Mouse (Mus musculus) E14TG2a.4 (cell line): ENCODE measurements around the gene Pfdn6.
A peak's percentile ranks its signal among the peaks of the same experiment; 100 is the strongest.
"Not testable (repeated sequence)": the region's sequence is repeated elsewhere in the genome, so short reads cannot be mapped to it uniquely, and the experiment has no call there.

Source experiments
- H3K27me3 ChIP-seq: 2 replicates; pipeline ENCODE4 v1.6.1; 2014; ENCODE audit warnings: low read length, control low read depth; ENCODE audit not compliant: insufficient read depth
- H3K36me3 ChIP-seq: 2 replicates; pipeline ENCODE4 v1.6.1; 2014; ENCODE audit warnings: low read length, control low read depth; ENCODE audit not compliant: insufficient read depth
- H3K4me1 ChIP-seq: replicated peaks from 2 replicates; pipeline ENCODE4 v1.6.1; 2014; ENCODE audit warnings: low read depth, low read length, control low read depth
- H3K4me3 ChIP-seq: replicated peaks from 2 replicates; pipeline ENCODE4 v1.5.1; 2014; ENCODE audit warnings: mild to moderate bottlenecking, low read length
- H3K9me3 ChIP-seq: 2 replicates; pipeline ENCODE4 v1.6.1; 2014; ENCODE audit warnings: low read length, control low read depth
- CTCF ChIP-seq: conservative IDR thresholded peaks from 2 replicates; pipeline ENCODE4 v1.5.1; 2014; ENCODE audit warnings: low read length
- NANOG ChIP-seq: IDR thresholded peaks from 2 replicates; pipeline ENCODE4 v1.6.1; 2014; ENCODE audit warnings: borderline replicate concordance, low read length, mixed read lengths
- POU5F1 ChIP-seq: IDR thresholded peaks from 2 replicates; pipeline ENCODE4 v1.6.1; 2014; ENCODE audit warnings: low read length, borderline replicate concordance

The Pfdn6 gene

GRCm38 (mm10) chr17:33940206-33940805, at the start of gene Pfdn6, which contains the start of gene Wdr46:
TSS of gene Pfdn6 (minus strand) at chr17:33940343.
TSS of gene Wdr46 (plus strand) at chr17:33940660.
- TF ChIP-seq CTCF = no peak
- TF ChIP-seq NANOG = no peak
- no peak for TF ChIP-seq POU5F1
- Histone ChIP-seq H3K9me3 (no peaks in the 10 kb centered on the region), H3K27me3 (no peaks in the 10 kb centered on the region), H3K36me3 (peaks cover 78% of the 10 kb centered on the region), H3K4me1 (peaks cover 66% of the 10 kb centered on the region), H3K4me3 (peak within 1 kb of the TSS; percentile 99)

GRCm38 (mm10) chr17:33982136-33982535, 42.0 kb upstream of the Pfdn6 start:
- Histone ChIP-seq H3K27me3 (peaks cover 22% of the 10 kb centered on the region), H3K4me3 (peak overlapping the region; percentile 85; the same call in 1 of the 2 replicates), H3K4me1 (peaks cover 51% of the 10 kb centered on the region)
- not testable (repeated sequence) for H3K36me3 ChIP-seq, H3K9me3 ChIP-seq
- peak; percentile 92 for TF ChIP-seq CTCF

GRCm38 (mm10) chr17:33981192-33981909, 41.2 kb upstream of the Pfdn6 start:
- H3K27me3 ChIP-seq = peaks cover 27% of the 10 kb centered on the region

GRCm38 (mm10) chr17:33980181-33981035, 40.3 kb upstream of the Pfdn6 start:
- peak overlapping the region; percentile 85 for H3K4me3 ChIP-seq
- H3K27me3 ChIP-seq = peaks cover 29% of the 10 kb centered on the region
- H3K36me3 ChIP-seq = no peaks in the 10 kb centered on the region
- H3K9me3 ChIP-seq = no peaks in the 10 kb centered on the region
- peaks cover 53% of the 10 kb centered on the region for H3K4me1 ChIP-seq
- TF ChIP-seq CTCF (no peak), NANOG (no peak), POU5F1 (no peak)

More at GRCm38 (mm10) chr17:33981192-33981909, 41.2 kb upstream of the Pfdn6 start:
- H3K36me3 ChIP-seq, H3K9me3 ChIP-seq: not testable (repeated sequence)
- peaks cover 54% of the 10 kb centered on the region for H3K4me1 ChIP-seq
- TF ChIP-seq CTCF = peak; percentile 1; the same call in 1 of the 2 replicates
- H3K4me3 ChIP-seq = peak overlapping the region; percentile 85

GRCm38 (mm10) chr17:33979512-33980050, 39.4 kb upstream of the Pfdn6 start:
- Histone ChIP-seq H3K4me3 (0 out of 2 replicates have a peak overlapping the region, but pooled peaks have one; percentile 85), H3K36me3 (no peaks in the 10 kb centered on the region), H3K4me1 (peaks cover 50% of the 10 kb centered on the region), H3K9me3 (no peaks in the 10 kb centered on the region), H3K27me3 (peaks cover 29% of the 10 kb centered on the region)
- TF ChIP-seq CTCF = no peak
- no peak for TF ChIP-seq NANOG
- no peak for TF ChIP-seq POU5F1

- Histone ChIP-seq H3K9me3 (no peaks in the 10 kb centered on the region), H3K27me3 (peaks cover 33% of the 10 kb centered on the region), H3K36me3 (no peaks in the 10 kb centered on the region), H3K4me1 (peaks cover 50% of the 10 kb centered on the region), H3K4me3 (peak overlapping the region; percentile 82)
- TF ChIP-seq NANOG (no peak), POU5F1 (no peak), CTCF (no peak)
Measured at GRCm38 (mm10) chr17:33978631-33979031, 38.5 kb upstream of the Pfdn6 start.

GRCm38 (mm10) chr17:33977861-33978557, 37.9 kb upstream of the Pfdn6 start:
- no peaks in the 10 kb centered on the region for H3K9me3 ChIP-seq
- peaks cover 50% of the 10 kb centered on the region for H3K4me1 ChIP-seq
- peak overlapping the region; percentile 82 for H3K4me3 ChIP-seq
- TF ChIP-seq CTCF (no peak), NANOG (no peak), POU5F1 (no peak)
- H3K36me3 ChIP-seq = no peaks in the 10 kb centered on the region
- H3K27me3 ChIP-seq = peaks cover 33% of the 10 kb centered on the region

GRCm38 (mm10) chr17:33973572-33973971, 33.4 kb upstream of the Pfdn6 start:
- H3K9me3 ChIP-seq = no peaks in the 10 kb centered on the region
- no peaks in the 10 kb centered on the region for H3K36me3 ChIP-seq
- peaks cover 25% of the 10 kb centered on the region for H3K27me3 ChIP-seq
- peaks cover 19% of the 10 kb centered on the region for H3K4me1 ChIP-seq
- H3K4me3 ChIP-seq = no peak overlapping the region
- no peak for TF ChIP-seq POU5F1
- no peak for TF ChIP-seq NANOG
- TF ChIP-seq CTCF = no peak
